Comparison of ENCODE assay signal across 29 mouse cellular contexts in the genomic region with DNA sequence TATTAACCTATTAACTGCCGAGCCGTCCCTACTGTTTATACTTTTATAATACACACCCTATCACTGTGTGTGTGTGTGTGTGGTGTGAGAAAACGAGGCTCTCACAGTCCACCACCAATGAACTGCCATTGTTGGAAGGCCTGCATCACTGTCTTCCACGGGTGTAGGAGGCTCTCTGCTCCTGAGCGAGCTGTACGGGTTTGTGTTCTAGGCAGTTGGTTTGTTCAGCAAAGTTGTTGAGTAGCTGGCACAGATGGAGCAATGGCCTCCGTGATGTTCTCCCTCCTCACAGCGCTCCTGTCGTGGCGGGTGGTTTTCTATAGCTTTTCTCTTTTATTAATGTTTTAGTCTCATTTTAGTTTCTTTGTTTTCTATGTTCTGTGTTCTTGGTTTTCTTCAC. TPM values are rescaled to one million over a fixed set of nuclear protein-coding genes. Genes with fewer than 3 reads are reported as not detected.
A peak's percentile ranks its signal among the peaks of the same experiment; 100 is the strongest.
DNase-seq lines count a peak whose midpoint lies in the region; ATAC-seq lines count a peak whose summit lies in the region.
"Had no signal": no experiment of that assay in that cellular context is flagged by ENCODE, and none has a peak within 500 bp of the region (broad histone marks: within the 10 kb centered on the region; RNA-seq: fewer than 3 reads in every experiment).

No protein-coding gene starts in this region.

- no peaks in the 10 kb centered on the region for H3K9me3 ChIP-seq in liver, embryonic 13.5 days (replicated peaks)
- no peaks in the 10 kb centered on the region for H3K9me3 ChIP-seq in neural tube, embryonic 13.5 days
- H3K9me3 ChIP-seq in neural tube, embryonic 15.5 days (replicated peaks) = no peaks in the 10 kb centered on the region
- H3K9me3 ChIP-seq: heart, embryonic 15.5 days had no signal

- H3K27ac ChIP-seq in liver, embryonic 13.5 days = peak overlapping the region; percentile 91; the same call in 1 of the 2 replicates
- no peak overlapping the region for H3K27ac ChIP-seq in neural tube, embryonic 13.5 days (replicated peaks)
- no peak overlapping the region for H3K27ac ChIP-seq in neural tube, embryonic 15.5 days (replicated peaks)
- H3K27ac ChIP-seq: embryonic facial prominence, embryonic 10.5 days; embryonic facial prominence, embryonic 13.5 days; heart, embryonic 15.5 days; hindbrain, embryonic 14.5 days; hindbrain, postnatal 0 days had no signal

- 81% methylated on average over 10 of the region's 10 CpGs for WGBS in liver, embryonic 13.5 days (ENCODE audit: insufficient replicate concordance)
- 87% methylated on average over 10 of the region's 10 CpGs for WGBS in neural tube, embryonic 13.5 days
- WGBS in neural tube, embryonic 15.5 days = 73% methylated on average over 10 of the region's 10 CpGs

- H3K9ac ChIP-seq in liver, embryonic 13.5 days = no peak overlapping the region
- H3K9ac ChIP-seq in neural tube, embryonic 13.5 days = 0 out of 2 replicates have a peak overlapping the region, but pooled peaks have one; percentile 5
- H3K9ac ChIP-seq in neural tube, embryonic 15.5 days (replicated peaks) = no peak overlapping the region
- H3K9ac ChIP-seq: embryonic facial prominence, embryonic 13.5 days; heart, embryonic 12.5 days; heart, embryonic 15.5 days; hindbrain, embryonic 14.5 days had no signal

- H3K27me3 ChIP-seq in liver, embryonic 13.5 days = no peaks in the 10 kb centered on the region
- H3K27me3 ChIP-seq in neural tube, embryonic 13.5 days = no peaks in the 10 kb centered on the region
- no peaks in the 10 kb centered on the region for H3K27me3 ChIP-seq in neural tube, embryonic 15.5 days (replicated peaks)
- H3K27me3 ChIP-seq: embryonic facial prominence, embryonic 13.5 days; heart, embryonic 12.5 days; heart, embryonic 15.5 days had no signal

- H3K36me3 ChIP-seq in liver, embryonic 13.5 days = peaks cover 44% of the 10 kb centered on the region
- H3K36me3 ChIP-seq in neural tube, embryonic 13.5 days = peaks cover 28% of the 10 kb centered on the region
- peaks cover 16% of the 10 kb centered on the region for H3K36me3 ChIP-seq in neural tube, embryonic 15.5 days

- H3K4me2 ChIP-seq in liver, embryonic 13.5 days = no peak overlapping the region
- no peak overlapping the region for H3K4me2 ChIP-seq in neural tube, embryonic 13.5 days
- no peak overlapping the region for H3K4me2 ChIP-seq in neural tube, embryonic 15.5 days
- H3K4me2 ChIP-seq: embryonic facial prominence, embryonic 13.5 days; heart, embryonic 12.5 days; heart, embryonic 15.5 days; hindbrain, embryonic 14.5 days had no signal

- peak; percentile 51; the same call in 1 of the 2 replicates for ATAC-seq in frontal cortex, adult (ENCODE audit: low TSS enrichment)
- no peak for ATAC-seq in liver, embryonic 13.5 days (ENCODE audit: low read depth)
- ATAC-seq in neural tube, embryonic 13.5 days (ENCODE audit: low read depth) = no peak
- ATAC-seq in neural tube, embryonic 15.5 days (ENCODE audit: low FRiP score) = no peak
- ATAC-seq: CD4-positive, CD25-positive, alpha-beta regulatory T cell, adult 4 months; forebrain, embryonic 14.5 days; inflammation-experienced regulatory T-cells, adult 6 months had no signal

- H3K4me1 ChIP-seq in liver, embryonic 13.5 days (replicated peaks) = peaks cover 79% of the 10 kb centered on the region
- H3K4me1 ChIP-seq in neural tube, embryonic 13.5 days (replicated peaks) = peaks cover 41% of the 10 kb centered on the region
- H3K4me1 ChIP-seq in neural tube, embryonic 15.5 days = peaks cover 36% of the 10 kb centered on the region

- no peak overlapping the region for H3K4me3 ChIP-seq in liver, embryonic 13.5 days (replicated peaks)
- no peak overlapping the region for H3K4me3 ChIP-seq in neural tube, embryonic 13.5 days
- no peak overlapping the region for H3K4me3 ChIP-seq in neural tube, embryonic 15.5 days (replicated peaks)
- H3K4me3 ChIP-seq: embryonic facial prominence, embryonic 10.5 days; embryonic facial prominence, embryonic 13.5 days; erythroblast, embryonic 14.5 days; heart, embryonic 12.5 days; heart, embryonic 15.5 days had no signal

- no peak for DNase-seq in frontal cortex, postnatal 10 days (ENCODE audit: low spot score in 2 of 2)
- DNase-seq in liver, embryonic 13.5 days = no peak
- DNase-seq in liver = no peak
- DNase-seq in retina, postnatal 1 day = no peak
- DNase-seq: adrenal gland, postnatal 14 days; cerebellum, adult 11-12 months; cerebellum, adult 8-10 months; cerebellum, postnatal 10 days; cerebellum, postnatal 36 days; embryo, embryonic 11 days; gastrocnemius, postnatal 25 days; heart, adult 18-20 months; heart, postnatal 14 days; heart, postnatal 4 days had no signal

RNA-seq across cellular contexts. Expression of gene Mta1, which starts 11.7 kb away (rescaled TPM):
- polyA plus RNA-seq in liver, embryonic 13.5 days (2015; fragmentation: Nextera tagmentation; extraction: Ambion mirVana) = 4.8 and 6.1 TPM in 2 replicates
- 14.8 and 15.1 TPM in 2 replicates for polyA plus RNA-seq in neural tube, embryonic 13.5 days (2015; fragmentation: Nextera tagmentation; extraction: Ambion mirVana)
- 14.3 and 15.0 TPM in 2 replicates for polyA plus RNA-seq in neural tube, embryonic 15.5 days (2015; fragmentation: Nextera tagmentation; extraction: Ambion mirVana)

RNA-seq across cellular contexts. Expression of gene Crip2, which starts 30.2 kb away (rescaled TPM):
- polyA plus RNA-seq in liver, embryonic 13.5 days (2015; fragmentation: Nextera tagmentation; extraction: Ambion mirVana) = 47.9 and 50.4 TPM in 2 replicates
- polyA plus RNA-seq in neural tube, embryonic 13.5 days (2015; fragmentation: Nextera tagmentation; extraction: Ambion mirVana) = 301 and 350 TPM in 2 replicates
- polyA plus RNA-seq in neural tube, embryonic 15.5 days (2015; fragmentation: Nextera tagmentation; extraction: Ambion mirVana) = 259 and 289 TPM in 2 replicates

RNA-seq across cellular contexts. Expression of gene Tex22, which starts 35.5 kb away (rescaled TPM):
- not detected in 2 replicates for polyA plus RNA-seq in liver, embryonic 13.5 days (2015; fragmentation: Nextera tagmentation; extraction: Ambion mirVana)
- polyA plus RNA-seq in neural tube, embryonic 13.5 days (2015; fragmentation: Nextera tagmentation; extraction: Ambion mirVana) = not detected in 2 replicates
- not detected in 2 replicates for polyA plus RNA-seq in neural tube, embryonic 15.5 days (2015; fragmentation: Nextera tagmentation; extraction: Ambion mirVana)
- polyA plus RNA-seq: C2C12; CD4-positive, CD25-positive, alpha-beta regulatory T cell, adult 4 months; cortical plate, adult 2 months; embryonic facial prominence, embryonic 10.5 days; embryonic facial prominence, embryonic 13.5 days; erythroblast, embryonic 14.5 days; forebrain, embryonic 14.5 days; heart, embryonic 12.5 days; heart, embryonic 15.5 days; hindbrain, postnatal 0 days had no signal

RNA-seq across cellular contexts. Expression of gene Crip1, which starts 36.3 kb away (rescaled TPM):
- 84.5 and 94.1 TPM in 2 replicates for polyA plus RNA-seq in liver, embryonic 13.5 days (2015; fragmentation: Nextera tagmentation; extraction: Ambion mirVana)
- 66.3 and 74.9 TPM in 2 replicates for polyA plus RNA-seq in neural tube, embryonic 13.5 days (2015; fragmentation: Nextera tagmentation; extraction: Ambion mirVana)
- 53.4 and 404 TPM in 2 replicates for polyA plus RNA-seq in neural tube, embryonic 15.5 days (2015; fragmentation: Nextera tagmentation; extraction: Ambion mirVana)

RNA-seq across cellular contexts. Expression of gene Tedc1, which starts 46.4 kb away (rescaled TPM):
- polyA plus RNA-seq in liver, embryonic 13.5 days (2015; fragmentation: Nextera tagmentation; extraction: Ambion mirVana) = 12.0 and 12.9 TPM in 2 replicates
- polyA plus RNA-seq in neural tube, embryonic 13.5 days (2015; fragmentation: Nextera tagmentation; extraction: Ambion mirVana) = 17.1 and 18.7 TPM in 2 replicates
- 19.6 and 36.6 TPM in 2 replicates for polyA plus RNA-seq in neural tube, embryonic 15.5 days (2015; fragmentation: Nextera tagmentation; extraction: Ambion mirVana)
